Mouse (Mus musculus) monocyte, adult 2 months (primary cell): ENCODE results near the gene Haao.

Source experiments
- DNase-seq, 2 experiments: peaks; one replicate each; pipeline ENCODE4 v3.0.0; 2022; ENCODE audit warnings: low spot score in 2 of 2, low read depth in 1 of 2

The Haao gene

DNA sequence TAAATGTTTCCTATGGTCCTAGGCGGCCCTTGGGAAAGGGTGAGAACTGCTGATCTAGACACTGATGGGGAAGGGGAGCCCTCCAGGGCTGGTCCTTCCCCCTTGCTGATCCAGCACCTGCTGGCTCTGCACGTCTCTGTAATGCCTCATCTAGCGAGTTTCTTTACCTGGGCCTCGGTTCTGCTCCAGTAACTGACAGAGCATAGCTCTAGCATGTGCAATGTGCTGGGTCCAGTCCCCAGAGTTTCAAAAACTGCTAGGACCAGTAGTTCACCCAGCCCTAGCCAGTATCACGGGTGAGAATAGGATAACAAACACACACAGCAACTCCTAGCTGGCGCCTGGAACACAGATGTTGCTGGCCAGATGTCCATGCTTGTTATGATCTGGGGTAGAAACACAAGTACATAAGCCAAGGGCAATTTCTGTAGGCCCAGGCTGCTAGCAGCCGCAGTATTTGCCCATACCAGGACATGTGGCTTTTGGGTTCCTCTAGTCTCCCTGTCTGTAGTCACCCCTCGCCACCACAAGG, 10.0 kb downstream of the Haao start:
- DNase-seq: no peak

DNA sequence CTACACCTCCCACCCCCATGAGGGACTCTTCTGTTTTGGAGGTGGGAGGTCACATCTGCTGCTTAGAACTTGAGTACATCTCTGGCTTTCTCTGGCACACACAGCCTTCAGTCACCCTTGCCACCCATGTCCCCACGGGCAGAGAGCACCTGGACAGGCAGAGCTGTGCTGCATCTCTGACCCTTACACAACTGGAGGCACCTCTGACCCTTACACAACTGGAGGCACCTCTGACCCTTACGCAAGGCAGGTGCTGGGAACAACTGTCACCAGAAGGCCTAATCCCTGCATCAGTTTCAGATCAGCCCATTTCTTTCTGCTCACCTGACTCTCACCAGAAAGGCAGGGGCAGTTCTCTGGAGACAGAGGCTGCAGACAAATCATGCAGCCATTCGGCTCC, 11.7 kb downstream of the Haao start:
- DNase-seq: no peak

DNA sequence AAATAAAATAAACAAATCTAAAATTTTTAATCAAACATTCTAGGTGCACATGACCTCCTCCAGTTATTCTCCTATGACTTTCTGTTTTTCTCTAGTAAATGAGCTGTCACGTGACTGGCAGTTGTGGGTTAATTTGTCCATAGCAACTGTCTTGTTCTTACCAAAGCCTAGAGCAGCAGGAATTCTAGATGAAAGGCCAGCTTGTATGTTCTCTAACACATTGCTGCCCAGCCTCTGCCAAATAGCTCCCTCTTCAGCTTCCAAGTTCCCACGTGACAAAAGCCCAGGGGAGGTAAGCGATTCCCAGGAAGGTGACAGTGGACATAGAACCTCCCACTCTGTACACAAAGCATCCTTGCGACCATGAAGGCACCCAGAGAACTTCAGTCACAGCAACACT, 13.6 kb downstream of the Haao start:
- no peak for DNase-seq

DNA sequence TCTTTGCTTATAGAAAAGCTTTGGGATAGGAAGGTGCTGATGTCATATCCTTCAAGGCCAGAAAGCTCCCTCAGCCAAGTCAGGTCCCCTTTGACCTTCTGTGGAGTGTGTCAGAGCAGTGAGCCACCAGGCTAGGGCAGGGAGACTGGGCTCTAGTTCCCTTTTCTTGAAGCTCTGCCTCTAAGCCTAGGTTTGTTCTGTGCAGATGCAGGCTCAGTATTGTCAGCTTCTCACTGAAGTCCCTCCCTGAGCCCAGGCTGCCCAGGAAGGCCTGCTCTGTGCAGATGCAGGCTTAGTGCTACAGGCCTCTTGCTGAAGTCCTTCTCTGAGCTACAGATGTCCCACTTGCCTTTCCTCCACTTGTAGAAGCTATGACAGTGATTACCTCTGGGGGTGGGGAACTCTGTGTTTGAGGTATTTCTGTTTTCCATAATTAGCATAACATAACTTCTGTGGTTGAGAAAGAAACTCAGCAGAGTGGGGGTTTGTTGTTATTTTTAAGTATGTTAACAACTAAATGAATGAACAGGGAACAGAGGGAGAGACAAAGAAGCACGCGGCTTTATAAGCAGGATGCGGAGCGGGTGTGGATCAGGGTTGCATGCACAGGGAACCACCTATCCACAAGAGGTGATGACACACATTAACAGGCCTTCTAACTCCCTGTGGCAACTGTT, 17.0 kb downstream of the Haao start:
- peak in 1 of 2 experiments; percentile 74 for DNase-seq

DNA sequence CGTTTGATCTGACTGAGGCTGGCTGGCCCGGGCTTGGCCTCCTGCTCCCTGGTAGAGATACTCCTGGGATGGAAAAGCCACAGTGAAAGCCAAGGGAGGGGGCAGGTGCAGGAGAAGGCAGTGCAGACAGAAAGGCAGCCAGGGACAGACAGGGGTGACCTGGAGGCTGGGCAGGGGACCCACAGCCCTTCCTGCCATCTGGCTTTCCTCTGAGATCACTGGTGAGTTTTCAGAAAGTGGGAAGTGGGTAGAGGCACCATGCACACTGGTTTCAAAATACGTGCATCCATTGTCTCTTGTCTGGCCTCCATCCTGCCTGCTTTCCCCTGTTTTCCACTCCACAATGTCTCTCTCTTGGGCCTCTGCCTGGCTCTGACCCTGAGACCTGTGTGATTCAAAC, 18.4 kb downstream of the Haao start:
- no peak for DNase-seq

- no peak for DNase-seq
Measured at GRCm38 (mm10) chr17:83823835-83824234, 23.9 kb downstream of the Haao start.

GRCm38 (mm10) chr17:83821876-83822275, 25.9 kb downstream of the Haao start:
- DNase-seq: no peak

- DNase-seq: no peak
Measured at GRCm38 (mm10) chr17:83820701-83821100, 27.1 kb downstream of the Haao start.

GRCm38 (mm10) chr17:83819503-83819902, 28.3 kb downstream of the Haao start:
- no peak for DNase-seq

GRCm38 (mm10) chr17:83816996-83817395, 30.8 kb downstream of the Haao start:
- DNase-seq: no peak

- no peak for DNase-seq
Measured at GRCm38 (mm10) chr17:83813050-83813449, 34.7 kb downstream of the Haao start.

GRCm38 (mm10) chr17:83812200-83812944, 35.4 kb downstream of the Haao start:
- no peak for DNase-seq

GRCm38 (mm10) chr17:83810285-83810684, 37.5 kb downstream of the Haao start:
- DNase-seq: no peak

DNA sequence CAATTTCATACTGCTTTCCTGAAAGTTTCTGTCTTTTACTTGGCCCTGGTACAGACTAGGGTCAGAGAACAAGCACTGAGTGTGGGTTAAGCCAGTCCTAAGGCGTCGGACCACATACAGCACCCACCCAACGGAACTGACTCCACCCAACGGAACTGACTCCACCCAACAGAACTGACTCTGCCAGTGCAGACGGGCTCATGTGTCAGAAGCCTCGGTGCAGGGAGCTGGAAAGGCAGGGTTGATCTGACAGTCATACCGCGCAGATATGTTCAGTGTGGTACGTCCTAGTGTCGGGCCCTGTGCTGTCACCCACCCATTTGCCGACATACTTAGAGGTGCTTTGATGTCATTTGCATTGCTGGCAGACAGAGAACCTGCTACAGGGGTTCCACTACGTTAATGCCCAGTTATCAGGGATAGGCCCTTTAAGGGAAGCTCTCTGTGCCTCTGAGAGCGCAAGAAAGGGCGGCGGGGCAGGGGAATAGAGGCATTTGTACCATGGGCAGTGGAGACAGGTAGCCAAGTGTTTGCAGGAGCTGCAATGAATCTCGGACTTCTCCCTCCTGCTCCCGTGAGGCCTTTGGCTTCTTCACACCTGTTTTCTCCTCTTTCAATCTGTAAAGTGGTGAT, 38.5 kb downstream of the Haao start:
- no peak for DNase-seq

DNA sequence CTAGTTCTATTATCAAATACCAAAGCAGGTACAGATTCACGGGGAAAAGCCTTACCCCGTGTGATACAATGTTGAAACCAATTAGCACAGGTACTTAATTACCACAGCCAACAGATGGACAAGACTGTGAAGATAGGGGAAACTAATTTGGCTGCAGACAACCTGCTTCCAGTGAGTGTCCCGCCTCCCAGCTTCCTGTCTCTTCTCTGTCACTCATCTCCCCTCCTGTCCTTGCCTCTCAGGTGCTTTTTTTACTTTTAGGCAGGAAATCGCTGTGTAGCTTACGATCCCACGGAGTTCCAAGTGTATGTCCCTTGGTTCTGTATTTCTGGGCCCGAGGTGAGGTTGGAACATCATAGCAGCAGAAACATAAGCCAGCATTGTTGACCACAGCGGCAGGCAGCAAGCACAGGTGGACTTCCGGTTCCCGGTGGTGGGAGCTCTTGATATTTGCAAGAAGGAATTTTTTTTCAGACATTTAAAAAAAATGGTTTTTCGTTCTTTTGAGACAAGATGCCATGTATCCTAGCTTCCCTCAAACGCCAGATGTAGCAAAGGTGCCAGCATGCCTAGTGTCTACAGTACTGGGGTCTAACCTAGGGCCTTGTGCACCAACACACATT, 39.2 kb downstream of the Haao start:
- no peak for DNase-seq

- peak; percentile 48 to 60 for DNase-seq
Measured at GRCm38 (mm10) chr17:83807778-83808398, 39.9 kb downstream of the Haao start.

- DNase-seq: no peak
Measured at GRCm38 (mm10) chr17:83807345-83807744, 40.4 kb downstream of the Haao start.

DNA sequence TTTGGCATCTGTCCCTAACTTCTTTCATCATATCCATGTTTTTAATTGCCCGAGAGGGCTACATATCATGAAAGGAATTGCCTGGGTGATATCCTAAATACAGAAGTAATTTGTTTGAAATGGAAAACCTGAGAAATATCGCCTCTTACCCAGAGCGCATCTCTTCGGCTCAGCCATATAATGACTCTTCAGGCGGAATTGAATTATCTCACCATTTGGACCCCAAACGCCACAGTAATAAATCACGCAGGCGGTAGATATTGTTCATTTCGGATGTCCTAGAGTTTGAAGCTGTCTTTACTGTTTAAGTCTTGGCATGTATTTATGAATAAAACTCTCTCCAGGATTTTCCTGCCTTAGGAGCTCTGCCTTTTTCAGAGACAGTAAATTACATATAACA, 42.7 kb downstream of the Haao start:
- DNase-seq: no peak

GRCm38 (mm10) chr17:83803987-83804386, 43.8 kb downstream of the Haao start:
- DNase-seq: no peak

DNA sequence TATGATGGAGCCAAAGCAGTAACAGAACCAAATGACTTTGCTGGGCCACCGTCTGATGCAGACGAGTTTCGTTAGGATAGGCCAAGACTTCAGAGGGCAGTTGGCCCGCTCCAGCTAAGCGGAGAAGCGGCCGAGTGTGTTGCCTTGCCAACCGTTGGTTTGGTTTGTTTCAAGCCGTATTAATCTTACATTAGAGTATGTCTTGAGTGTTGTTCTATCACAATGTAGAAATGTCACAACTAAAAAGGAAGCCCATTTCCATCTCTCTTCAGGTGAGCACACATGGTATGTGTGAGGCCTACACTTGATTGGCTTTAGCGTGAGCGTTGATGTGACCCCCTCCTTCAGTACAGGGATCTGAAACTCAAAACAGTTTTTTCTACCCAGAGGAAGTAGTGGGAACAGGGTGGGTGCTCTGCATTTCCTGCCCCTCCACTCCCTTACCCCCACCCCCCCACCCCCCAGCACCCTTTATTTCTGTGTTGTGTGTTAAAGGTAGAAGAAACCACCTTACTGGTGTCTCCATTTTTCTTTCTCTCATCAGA, 48.2 kb downstream of the Haao start:
- no peak for DNase-seq

DNA sequence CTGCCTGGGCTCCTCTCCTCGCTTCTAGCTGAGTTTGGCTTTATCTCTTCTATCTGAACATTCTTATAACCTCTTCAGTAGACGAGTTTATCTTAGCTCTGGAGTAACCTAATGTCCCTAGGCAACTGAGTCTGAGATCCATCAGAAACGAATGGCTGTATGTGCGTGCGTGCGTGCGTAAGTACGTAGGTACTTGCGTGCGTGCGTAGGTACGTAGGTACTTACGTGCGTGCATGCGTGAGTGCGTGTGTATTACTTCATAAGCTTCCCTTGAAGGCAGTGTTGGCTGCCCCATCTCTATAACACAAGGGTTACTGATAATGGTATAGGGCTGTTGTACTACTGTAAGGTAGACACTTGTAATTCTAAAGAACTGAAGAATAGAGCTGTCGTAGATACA, 52.6 kb downstream of the Haao start:
- DNase-seq: no peak
